Mouse (Mus musculus): ENCODE data around the gene BC016579. TPM values are rescaled to one million over a fixed set of nuclear protein-coding genes. Genes with fewer than 3 reads are reported as not detected.

The BC016579 gene
- polyA plus RNA-seq, 1 experiment from 2014 or later: not detected

DNA sequence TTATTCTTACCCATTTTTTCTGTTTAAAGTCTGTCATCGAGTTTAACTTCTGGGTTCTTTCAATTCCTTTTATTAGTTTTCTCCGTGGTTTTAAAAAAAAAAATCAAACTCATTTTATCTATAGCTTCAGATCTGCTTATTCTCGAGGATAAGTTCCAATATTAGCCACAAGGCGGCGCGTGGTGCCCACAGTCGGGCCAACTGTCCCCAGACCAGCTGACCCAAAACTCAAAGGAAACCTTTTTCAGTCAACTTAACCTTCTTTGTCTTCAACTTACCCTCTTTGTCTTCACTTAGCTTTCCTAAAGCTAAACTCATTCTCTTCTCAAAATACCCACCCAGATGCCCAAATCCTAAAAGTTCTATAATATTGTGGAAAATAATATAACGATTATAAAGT, 30.9 kb upstream of the BC016579 start:
- Histone ChIP-seq H3K36me3 (ENCODE audit: control insufficient read depth, insufficient read depth, low read length) (no peaks in the 10 kb centered on the region), H3K9me3 (ENCODE audit: control insufficient read depth, low read length) (no peaks in the 10 kb centered on the region), H3K4me1 (ENCODE audit: control insufficient read depth, insufficient read depth, low read depth, low read length) (no peaks in the 10 kb centered on the region), H3K9ac (ENCODE audit: low read depth, low read length) (no peak overlapping the region), H3K4me2 (ENCODE audit: low read length) (no peak overlapping the region), H3K27ac (ENCODE audit: low read depth, low read length) (no peak overlapping the region), H3K4me3 (ENCODE audit: low read length) (no peak overlapping the region), H3K27me3 (replicated peaks; ENCODE audit: control insufficient read depth, insufficient read depth, low read length) (no peaks in the 10 kb centered on the region)
- 14% methylated on average over 8 of the region's 8 CpGs for WGBS
- ATAC-seq: no peak

DNA sequence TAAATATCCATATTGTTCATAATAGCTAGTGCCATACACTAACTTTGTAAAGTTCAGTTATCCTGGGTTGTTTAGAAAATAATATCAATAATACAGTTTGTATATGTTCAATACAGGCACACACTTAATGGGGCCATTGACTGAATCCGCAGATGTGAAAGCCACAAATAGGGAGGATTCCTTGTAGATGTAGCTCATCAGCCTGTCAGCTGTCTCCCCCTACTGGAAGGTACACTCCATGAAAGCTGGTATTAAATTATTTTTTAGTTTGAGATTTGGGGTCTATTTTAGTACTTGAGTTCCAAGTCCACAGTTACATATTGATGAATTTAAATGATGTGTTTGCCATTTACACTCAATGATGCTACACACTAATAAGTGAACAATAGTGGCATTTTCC, 22.6 kb upstream of the BC016579 start:
- ATAC-seq: no peak
- Histone ChIP-seq H3K36me3 (ENCODE audit: control insufficient read depth, insufficient read depth, low read length) (no peaks in the 10 kb centered on the region), H3K4me2 (ENCODE audit: low read length) (no peak overlapping the region), H3K27me3 (replicated peaks; ENCODE audit: control insufficient read depth, insufficient read depth, low read length) (no peaks in the 10 kb centered on the region), H3K9me3 (ENCODE audit: control insufficient read depth, low read length) (no peaks in the 10 kb centered on the region), H3K4me1 (ENCODE audit: control insufficient read depth, insufficient read depth, low read depth, low read length) (no peaks in the 10 kb centered on the region), H3K27ac (ENCODE audit: low read depth, low read length) (no peak overlapping the region), H3K9ac (ENCODE audit: low read depth, low read length) (no peak overlapping the region), H3K4me3 (ENCODE audit: low read length) (no peak overlapping the region)
- WGBS: 39% methylated on average over 1 of the region's 1 CpGs

DNA sequence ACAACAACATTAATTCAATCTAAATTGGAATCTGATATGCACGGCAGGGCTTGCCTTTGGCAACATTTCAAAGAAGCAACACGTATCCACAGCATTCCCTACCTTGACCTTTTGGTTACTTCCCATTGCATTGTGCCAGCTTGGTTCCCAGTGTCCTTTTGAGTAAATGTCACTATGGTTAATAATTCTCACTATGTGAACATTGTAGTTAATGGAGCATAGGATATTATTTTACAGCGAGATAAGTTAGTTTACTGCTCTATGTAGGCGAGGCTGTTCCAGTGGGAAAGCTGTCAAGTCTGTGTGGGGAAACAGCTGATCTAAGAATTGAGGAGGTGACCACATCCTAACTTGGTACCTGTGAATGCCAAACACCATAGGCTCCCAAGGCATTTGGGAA, 16.1 kb upstream of the BC016579 start:
- ATAC-seq: no peak
- H3K27ac ChIP-seq (ENCODE audit: low read depth, low read length): no peak overlapping the region
- no peaks in the 10 kb centered on the region for H3K27me3 ChIP-seq (replicated peaks; ENCODE audit: control insufficient read depth, insufficient read depth, low read length)
- 45% methylated on average over 4 of the region's 4 CpGs for WGBS
- no peaks in the 10 kb centered on the region for H3K9me3 ChIP-seq (ENCODE audit: control insufficient read depth, low read length)
- H3K4me1 ChIP-seq (ENCODE audit: control insufficient read depth, insufficient read depth, low read depth, low read length): no peaks in the 10 kb centered on the region
- H3K4me3 ChIP-seq (ENCODE audit: low read length): no peak overlapping the region
- no peak overlapping the region for H3K4me2 ChIP-seq (ENCODE audit: low read length)
- H3K36me3 ChIP-seq (ENCODE audit: control insufficient read depth, insufficient read depth, low read length): no peaks in the 10 kb centered on the region
- no peak overlapping the region for H3K9ac ChIP-seq (ENCODE audit: low read depth, low read length)

GRCm38 (mm10) chr16:45668178-45668577, 14.3 kb upstream of the BC016579 start:
- Histone ChIP-seq H3K4me3 (ENCODE audit: low read length) (no peak overlapping the region), H3K36me3 (ENCODE audit: control insufficient read depth, insufficient read depth, low read length) (no peaks in the 10 kb centered on the region), H3K4me1 (ENCODE audit: control insufficient read depth, insufficient read depth, low read depth, low read length) (no peaks in the 10 kb centered on the region), H3K9ac (ENCODE audit: low read depth, low read length) (no peak overlapping the region), H3K9me3 (ENCODE audit: control insufficient read depth, low read length) (no peaks in the 10 kb centered on the region), H3K27me3 (replicated peaks; ENCODE audit: control insufficient read depth, insufficient read depth, low read length) (no peaks in the 10 kb centered on the region), H3K4me2 (ENCODE audit: low read length) (no peak overlapping the region), H3K27ac (ENCODE audit: low read depth, low read length) (no peak overlapping the region)
- 72% methylated on average over 3 of the region's 3 CpGs for WGBS
- ATAC-seq: no peak

GRCm38 (mm10) chr16:45666136-45666535, 12.3 kb upstream of the BC016579 start:
- 89% methylated on average over 2 of the region's 2 CpGs for WGBS

GRCm38 (mm10) chr16:45662381-45662780, 8.5 kb upstream of the BC016579 start:
- H3K9me3 ChIP-seq (ENCODE audit: control insufficient read depth, low read length): no peaks in the 10 kb centered on the region
- H3K4me3 ChIP-seq (ENCODE audit: low read length): no peak overlapping the region
- H3K4me1 ChIP-seq (ENCODE audit: control insufficient read depth, insufficient read depth, low read depth, low read length): no peaks in the 10 kb centered on the region
- no peak overlapping the region for H3K27ac ChIP-seq (ENCODE audit: low read depth, low read length)
- no peak overlapping the region for H3K4me2 ChIP-seq (ENCODE audit: low read length)
- no peaks in the 10 kb centered on the region for H3K36me3 ChIP-seq (ENCODE audit: control insufficient read depth, insufficient read depth, low read length)
- H3K9ac ChIP-seq (ENCODE audit: low read depth, low read length): no peak overlapping the region
- H3K27me3 ChIP-seq (replicated peaks; ENCODE audit: control insufficient read depth, insufficient read depth, low read length): no peaks in the 10 kb centered on the region
- ATAC-seq: no peak

More at GRCm38 (mm10) chr16:45666136-45666535, 12.3 kb upstream of the BC016579 start:
- Histone ChIP-seq H3K4me1 (ENCODE audit: control insufficient read depth, insufficient read depth, low read depth, low read length) (no peaks in the 10 kb centered on the region), H3K4me3 (ENCODE audit: low read length) (no peak overlapping the region), H3K36me3 (ENCODE audit: control insufficient read depth, insufficient read depth, low read length) (no peaks in the 10 kb centered on the region), H3K4me2 (ENCODE audit: low read length) (no peak overlapping the region), H3K27me3 (replicated peaks; ENCODE audit: control insufficient read depth, insufficient read depth, low read length) (no peaks in the 10 kb centered on the region), H3K9me3 (ENCODE audit: control insufficient read depth, low read length) (no peaks in the 10 kb centered on the region), H3K9ac (ENCODE audit: low read depth, low read length) (no peak overlapping the region), H3K27ac (ENCODE audit: low read depth, low read length) (no peak overlapping the region)
- ATAC-seq: no peak

DNA sequence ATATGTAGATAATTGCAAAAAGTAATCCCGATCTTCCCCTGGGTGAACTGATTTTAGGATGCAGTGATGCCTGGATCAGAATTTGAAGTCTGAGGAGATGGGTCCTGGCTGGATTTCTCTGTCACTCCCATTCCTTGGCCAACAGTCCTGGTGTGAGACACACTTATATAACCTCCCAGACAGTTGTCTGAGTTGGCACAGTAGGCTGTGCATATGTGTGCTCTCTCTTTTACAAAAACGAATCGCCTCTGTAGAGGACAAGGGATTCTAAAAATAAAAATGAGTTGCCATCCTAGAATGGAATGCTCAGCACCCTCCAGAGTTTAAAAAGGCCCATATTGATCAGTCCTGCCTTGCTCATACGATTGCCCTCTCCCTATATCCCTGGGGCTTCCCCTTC, 5.7 kb upstream of the BC016579 start:
- Histone ChIP-seq H3K4me3 (ENCODE audit: low read length) (no peak overlapping the region), H3K4me2 (ENCODE audit: low read length) (no peak overlapping the region), H3K4me1 (ENCODE audit: control insufficient read depth, insufficient read depth, low read depth, low read length) (no peaks in the 10 kb centered on the region), H3K27me3 (replicated peaks; ENCODE audit: control insufficient read depth, insufficient read depth, low read length) (no peaks in the 10 kb centered on the region), H3K9me3 (ENCODE audit: control insufficient read depth, low read length) (no peaks in the 10 kb centered on the region), H3K9ac (ENCODE audit: low read depth, low read length) (no peak overlapping the region), H3K27ac (ENCODE audit: low read depth, low read length) (no peak overlapping the region), H3K36me3 (ENCODE audit: control insufficient read depth, insufficient read depth, low read length) (no peaks in the 10 kb centered on the region)
- WGBS: 89% methylated on average over 4 of the region's 4 CpGs
- no peak for ATAC-seq

- 76% methylated on average over 1 of the region's 1 CpGs for WGBS
- Histone ChIP-seq H3K4me2 (ENCODE audit: low read length) (no peak overlapping the region), H3K36me3 (ENCODE audit: control insufficient read depth, insufficient read depth, low read length) (no peaks in the 10 kb centered on the region)
These were observed 4.4 kb upstream of the BC016579 start for GRCm38 (mm10) chr16:45658248-45658647.

DNA sequence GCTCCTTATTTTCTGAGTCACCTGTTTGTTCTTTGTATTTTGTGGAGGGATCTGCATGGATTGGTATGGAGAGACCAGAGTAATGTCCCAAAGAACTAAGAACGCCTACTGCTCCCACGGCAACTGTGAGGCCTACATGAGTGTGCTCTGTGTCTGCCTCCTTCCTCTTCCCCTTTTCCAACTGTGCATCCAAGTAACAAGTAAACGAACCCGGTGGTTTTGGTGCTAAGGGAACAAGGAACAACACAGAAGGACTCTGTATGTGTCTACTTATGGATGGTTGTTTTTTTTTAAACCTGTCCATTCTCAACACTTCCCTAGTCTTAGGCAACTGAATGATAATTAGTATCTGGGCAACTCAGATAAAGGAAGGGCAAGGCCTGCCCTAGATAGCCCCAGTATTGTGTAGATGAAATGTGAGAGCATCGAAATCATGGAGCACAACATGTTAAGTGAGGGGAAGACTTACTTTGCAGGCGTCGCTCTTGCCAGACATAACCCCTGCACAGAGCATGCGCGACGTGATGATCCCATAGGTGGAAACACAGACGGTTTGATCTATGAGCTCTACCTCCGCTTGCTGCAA, 3.8 kb upstream of the BC016579 start:
- no peak overlapping the region for H3K27ac ChIP-seq (ENCODE audit: low read depth, low read length)
- H3K4me3 ChIP-seq (ENCODE audit: low read length): no peak overlapping the region
- H3K36me3 ChIP-seq (ENCODE audit: control insufficient read depth, insufficient read depth, low read length): no peaks in the 10 kb centered on the region
- 92% methylated on average over 12 of the region's 12 CpGs for WGBS
- no peaks in the 10 kb centered on the region for H3K9me3 ChIP-seq (ENCODE audit: control insufficient read depth, low read length)
- no peak for ATAC-seq
- no peaks in the 10 kb centered on the region for H3K27me3 ChIP-seq (replicated peaks; ENCODE audit: control insufficient read depth, insufficient read depth, low read length)
- H3K4me1 ChIP-seq (ENCODE audit: control insufficient read depth, insufficient read depth, low read depth, low read length): peaks cover 5% of the 10 kb centered on the region; the same call in 1 of the 2 replicates
- H3K4me2 ChIP-seq (ENCODE audit: low read length): no peak overlapping the region
- H3K9ac ChIP-seq (ENCODE audit: low read depth, low read length): no peak overlapping the region

More at GRCm38 (mm10) chr16:45658248-45658647, 4.4 kb upstream of the BC016579 start:
- peaks cover 5% of the 10 kb centered on the region; the same call in 1 of the 2 replicates for H3K4me1 ChIP-seq (ENCODE audit: control insufficient read depth, insufficient read depth, low read depth, low read length)
- no peak overlapping the region for H3K4me3 ChIP-seq (ENCODE audit: low read length)
- H3K27ac ChIP-seq (ENCODE audit: low read depth, low read length): no peak overlapping the region
- no peaks in the 10 kb centered on the region for H3K9me3 ChIP-seq (ENCODE audit: control insufficient read depth, low read length)
- no peak overlapping the region for H3K9ac ChIP-seq (ENCODE audit: low read depth, low read length)
- H3K27me3 ChIP-seq (replicated peaks; ENCODE audit: control insufficient read depth, insufficient read depth, low read length): no peaks in the 10 kb centered on the region
- ATAC-seq: no peak

DNA sequence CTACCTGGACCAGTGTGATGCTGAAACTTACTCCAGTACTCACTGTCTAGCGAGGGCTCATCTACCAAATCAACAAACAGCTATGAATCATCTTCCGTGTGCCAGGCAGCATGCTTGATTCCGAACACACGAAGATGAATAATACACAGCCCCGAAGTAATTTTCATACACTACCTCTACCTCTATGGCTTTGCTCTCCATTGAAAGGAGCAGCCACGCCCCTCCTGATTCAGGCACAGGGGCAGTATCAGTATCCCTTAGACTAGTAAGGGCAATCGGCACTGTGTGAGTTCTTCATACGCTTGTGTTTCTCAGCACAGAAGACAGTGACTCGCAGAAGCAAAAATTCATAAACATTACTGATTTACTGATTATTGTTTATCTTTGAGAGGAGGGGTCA, 597 bp upstream of the BC016579 start:
- Histone ChIP-seq H3K9me3 (ENCODE audit: control insufficient read depth, low read length) (no peaks in the 10 kb centered on the region), H3K27ac (ENCODE audit: low read depth, low read length) (no peak overlapping the region), H3K4me3 (ENCODE audit: low read length) (no peak overlapping the region), H3K36me3 (ENCODE audit: control insufficient read depth, insufficient read depth, low read length) (no peaks in the 10 kb centered on the region), H3K4me2 (ENCODE audit: low read length) (no peak overlapping the region; the same call in 1 of the 2 replicates), H3K4me1 (ENCODE audit: control insufficient read depth, insufficient read depth, low read depth, low read length) (peaks cover 5% of the 10 kb centered on the region; the same call in 1 of the 2 replicates), H3K9ac (ENCODE audit: low read depth, low read length) (no peak overlapping the region), H3K27me3 (replicated peaks; ENCODE audit: control insufficient read depth, insufficient read depth, low read length) (no peaks in the 10 kb centered on the region)
- ATAC-seq: no peak
- WGBS: 67% methylated on average over 9 of the region's 9 CpGs

Data from hindbrain, embryonic 16.5 days (tissue).